Mouse (Mus musculus) thymus, adult 2 months (tissue): ENCODE measurements around the gene Grip1. TPM values are rescaled to one million over a fixed set of nuclear protein-coding genes. Genes with fewer than 3 reads are reported as not detected.

Experiments used
- DNase-seq: peaks from one replicate; pipeline ENCODE4 v3.0.0; 2021
- H3K27ac ChIP-seq: fragments of 200-500 bp; 2 replicates; pipeline ENCODE4 v1.5.1; 2012; ENCODE audit warnings: low read length, control low read depth; ENCODE audit not compliant: control insufficient read depth, insufficient read depth
- H3K27me3 ChIP-seq: fragments of 200-500 bp; 2 replicates; pipeline ENCODE4 v1.6.1; 2012; ENCODE audit warnings: mild to moderate bottlenecking, low read length, moderate library complexity, mixed read lengths; ENCODE audit not compliant: control insufficient read depth, insufficient read depth
- H3K36me3 ChIP-seq: fragments of 200-500 bp; 2 replicates; pipeline ENCODE4 v1.6.1; 2012; ENCODE audit warnings: mild to moderate bottlenecking, low read length, moderate library complexity; ENCODE audit not compliant: control insufficient read depth, insufficient read depth
- H3K4me1 ChIP-seq: fragments of 200-500 bp; replicated peaks from 2 replicates; pipeline ENCODE4 v1.6.1; 2012; ENCODE audit warnings: low read length; ENCODE audit not compliant: control insufficient read depth, insufficient read depth
- H3K4me3 ChIP-seq: fragments of 200-500 bp; 2 replicates; pipeline ENCODE4 v1.5.1; 2012; ENCODE audit warnings: mild to moderate bottlenecking, low read length, control low read depth, moderate library complexity; ENCODE audit not compliant: control insufficient read depth, insufficient read depth
- CTCF ChIP-seq: fragments of 200-500 bp; IDR thresholded peaks from 2 replicates; pipeline ENCODE4 v1.5.1; 2012; ENCODE audit warnings: mild to moderate bottlenecking, control low read depth, low read length, moderate library complexity, borderline replicate concordance; ENCODE audit not compliant: control insufficient read depth, poor library complexity, insufficient read depth; ENCODE audit errors: extremely low read depth
- POLR2A ChIP-seq: fragments of 200-500 bp; IDR thresholded peaks from 2 replicates; pipeline ENCODE4 v1.6.1; 2012; ENCODE audit warnings: mild to moderate bottlenecking, low read length, control low read depth, moderate library complexity; ENCODE audit not compliant: control insufficient read depth, poor library complexity, insufficient read depth; ENCODE audit errors: extremely low read depth
- WGBS: fragments of 180-500 bp; shearing (Covaris S2); methylation state at CpG from one replicate; pipeline ENCODE4 v1.1.7; 2018; 5-methylcytosine and 5-hydroxymethylcytosine counted together
- polyA plus RNA-seq: library from polyadenylated mRNA; depleted of rRNA; stranded (reverse); fragments of >200 nt; gene quantifications from 2 replicates; pipeline ENCODE4 v1.2.3, GENCODE M21; 2012; rRNA removed

Gene Grip1
- polyA plus RNA-seq, 1 experiment: 0.47 TPM

GRCm38 (mm10) chr10:120124801-120125464, 671.3 kb downstream of the Grip1 start:
- no peaks in the 10 kb centered on the region for H3K27me3 ChIP-seq
- H3K4me1 ChIP-seq: peaks cover 2% of the 10 kb centered on the region; the same call in 1 of the 2 replicates
- no peak for TF ChIP-seq POLR2A
- TF ChIP-seq CTCF: no peak
- no peak overlapping the region for H3K27ac ChIP-seq
- H3K36me3 ChIP-seq: no peaks in the 10 kb centered on the region
- DNase-seq: peak; percentile 88
- 54% methylated on average over 7 of the region's 7 CpGs for WGBS
- H3K4me3 ChIP-seq: no peak overlapping the region

GRCm38 (mm10) chr10:120125465-120125857, 671.8 kb downstream of the Grip1 start:
- no peak for DNase-seq
- no peaks in the 10 kb centered on the region for H3K36me3 ChIP-seq
- WGBS: 21% methylated on average over 10 of the region's 10 CpGs
- H3K4me3 ChIP-seq: no peak overlapping the region
- H3K27ac ChIP-seq: no peak overlapping the region
- H3K4me1 ChIP-seq: peaks cover 2% of the 10 kb centered on the region; the same call in 1 of the 2 replicates
- TF ChIP-seq CTCF (no peak), POLR2A (no peak)
- no peaks in the 10 kb centered on the region for H3K27me3 ChIP-seq

- no peaks in the 10 kb centered on the region for H3K36me3 ChIP-seq
- no peaks in the 10 kb centered on the region for H3K27me3 ChIP-seq
- 41% methylated on average over 13 of the region's 13 CpGs for WGBS
- peaks cover 2% of the 10 kb centered on the region; the same call in 1 of the 2 replicates for H3K4me1 ChIP-seq
- TF ChIP-seq CTCF (no peak), POLR2A (no peak)
- H3K27ac ChIP-seq: no peak overlapping the region
- DNase-seq: no peak
- H3K4me3 ChIP-seq: no peak overlapping the region
Measured at GRCm38 (mm10) chr10:120128601-120129277, 675.1 kb downstream of the Grip1 start.

GRCm38 (mm10) chr10:120130621-120131020, 677.0 kb downstream of the Grip1 start:
- 70% methylated on average over 16 of the region's 16 CpGs for WGBS
- Histone ChIP-seq H3K4me3 (no peak overlapping the region), H3K4me1 (no peaks in the 10 kb centered on the region), H3K27me3 (no peaks in the 10 kb centered on the region), H3K27ac (no peak overlapping the region), H3K36me3 (no peaks in the 10 kb centered on the region)
- TF ChIP-seq CTCF (peak; percentile 60; the same call in 1 of the 2 replicates), POLR2A (no peak)
- peak; percentile 51 for DNase-seq

- no peak overlapping the region for H3K4me3 ChIP-seq
- no peak overlapping the region for H3K27ac ChIP-seq
- no peak for TF ChIP-seq CTCF
- TF ChIP-seq POLR2A: no peak
- WGBS: 72% methylated on average over 11 of the region's 11 CpGs
- H3K36me3 ChIP-seq: no peaks in the 10 kb centered on the region
- no peaks in the 10 kb centered on the region; the same call in 1 of the 2 replicates for H3K4me1 ChIP-seq
- DNase-seq: no peak
- no peaks in the 10 kb centered on the region for H3K27me3 ChIP-seq
Measured at GRCm38 (mm10) chr10:120133697-120134096, 680.1 kb downstream of the Grip1 start.

- Histone ChIP-seq H3K36me3 (no peaks in the 10 kb centered on the region), H3K4me1 (peaks cover 2% of the 10 kb centered on the region; the same call in 1 of the 2 replicates), H3K27ac (no peak overlapping the region), H3K4me3 (no peak overlapping the region), H3K27me3 (no peaks in the 10 kb centered on the region)
- DNase-seq: no peak
- WGBS: 68% methylated on average over 12 of the region's 12 CpGs
- TF ChIP-seq POLR2A (no peak), CTCF (no peak)
Measured at GRCm38 (mm10) chr10:120136020-120136562, 682.5 kb downstream of the Grip1 start.

Other genes with a start within 250 kb of the Grip1 start
- gene Cand1, start 213.8 kb upstream of the Grip1 start, polyA plus RNA-seq: 56.9 and 63.3 TPM in 2 replicates